Mouse (Mus musculus) kidney, postnatal 4 days (tissue): ENCODE data around the gene AC153137.1.
"Not testable (repeated sequence)": the region's sequence is repeated elsewhere in the genome, so short reads cannot be mapped to it uniquely, and the experiment has no call there.

Experiments used
- DNase-seq, 2 experiments: peaks; one replicate each; pipeline ENCODE4 v3.0.0; 2021; ENCODE audit warnings: mixed read lengths in 2 of 2

The AC153137.1 gene

GRCm38 (mm10) chr1:30977868-30978267 lies at the start of gene AC153137.1:
Gene AC153137.1 (minus strand): TSS chr1:30977968.
- not testable (repeated sequence) for DNase-seq

GRCm38 (mm10) chr1:31023173-31023572 lies 45.4 kb upstream of the AC153137.1 start:
- no peak for DNase-seq

GRCm38 (mm10) chr1:31019283-31019682 lies 41.5 kb upstream of the AC153137.1 start:
- DNase-seq: no peak

GRCm38 (mm10) chr1:31017377-31017776 lies 39.6 kb upstream of the AC153137.1 start:
- no peak for DNase-seq

- DNase-seq: no peak
These were observed 38.3 kb upstream of the AC153137.1 start for GRCm38 (mm10) chr1:31016068-31016467.

GRCm38 (mm10) chr1:31015261-31015660 lies 37.5 kb upstream of the AC153137.1 start:
- DNase-seq: no peak

- peak in 1 of 2 experiments; percentile 2 for DNase-seq
These were observed 529 bp downstream of the AC153137.1 start for GRCm38 (mm10) chr1:30977239-30977638.

GRCm38 (mm10) chr1:30951795-30952194 lies 26.0 kb downstream of the AC153137.1 start:
- DNase-seq: no peak

- DNase-seq: no peak
These were observed 27.3 kb downstream of the AC153137.1 start for GRCm38 (mm10) chr1:30950456-30950835.

GRCm38 (mm10) chr1:30949710-30950455 lies 27.9 kb downstream of the AC153137.1 start:
- peak; percentile 97 to 99 for DNase-seq

- peak; percentile 70 to 83 for DNase-seq
These were observed 28.7 kb downstream of the AC153137.1 start for GRCm38 (mm10) chr1:30948950-30949639.

GRCm38 (mm10) chr1:30948361-30948949 lies 29.3 kb downstream of the AC153137.1 start:
- DNase-seq: peak; percentile 40 to 61

GRCm38 (mm10) chr1:30945136-30945535 lies 32.6 kb downstream of the AC153137.1 start:
- DNase-seq: no peak

- no peak for DNase-seq
These were observed 37.2 kb downstream of the AC153137.1 start for GRCm38 (mm10) chr1:30940571-30940970.

- no peak for DNase-seq
These were observed 39.4 kb downstream of the AC153137.1 start for GRCm38 (mm10) chr1:30938392-30938791.

- DNase-seq: no peak
These were observed 40.3 kb downstream of the AC153137.1 start for GRCm38 (mm10) chr1:30937396-30937965.

GRCm38 (mm10) chr1:30936488-30936887 lies 41.3 kb downstream of the AC153137.1 start:
- DNase-seq: no peak

GRCm38 (mm10) chr1:30930823-30931222 lies 46.9 kb downstream of the AC153137.1 start:
- peak; percentile 29 to 42 for DNase-seq

- DNase-seq: no peak
These were observed 47.6 kb downstream of the AC153137.1 start for GRCm38 (mm10) chr1:30930194-30930593.
